Mouse (Mus musculus) gastrocnemius, adult 2 months (tissue): ENCODE results near the gene Rps5. TPM values are rescaled to one million over a fixed set of nuclear protein-coding genes. Genes with fewer than 3 reads are reported as not detected.
"Not testable (repeated sequence)": the region's sequence is repeated elsewhere in the genome, so short reads cannot be mapped to it uniquely, and the experiment has no call there.

Experiments
- DNase-seq: peaks from one replicate; pipeline ENCODE4 v3.0.0; 2022
- H3K27ac ChIP-seq: fragments of 200-600 bp; 2 replicates; pipeline ENCODE4 v1.8.1; 2022; ENCODE audit warnings: mild to moderate bottlenecking
- H3K4me3 ChIP-seq: fragments of 200-600 bp; 2 replicates; pipeline ENCODE4 v1.8.1; 2022; ENCODE audit warnings: mild to moderate bottlenecking, moderate library complexity
- CTCF ChIP-seq: fragments of 200-600 bp; IDR thresholded peaks from 2 replicates; pipeline ENCODE4 v1.8.1; 2022; ENCODE audit warnings: antibody characterized with exemption, mild to moderate bottlenecking, moderate library complexity
- intact Hi-C: fragments of 180-260 bp; cut with DNase I; formaldehyde crosslinking; loops from one replicate; pipeline ENCODE4 v1.15.1; 2025
- total RNA-seq, 2 experiments: library from RNA; stranded (reverse); gene quantifications; 2 replicates each; pipeline ENCODE4 v1.2.3; 2021

Rps5 gene
- total RNA-seq, 2 experiments from 2014 or later, result 574 to 617 TPM

DNA sequence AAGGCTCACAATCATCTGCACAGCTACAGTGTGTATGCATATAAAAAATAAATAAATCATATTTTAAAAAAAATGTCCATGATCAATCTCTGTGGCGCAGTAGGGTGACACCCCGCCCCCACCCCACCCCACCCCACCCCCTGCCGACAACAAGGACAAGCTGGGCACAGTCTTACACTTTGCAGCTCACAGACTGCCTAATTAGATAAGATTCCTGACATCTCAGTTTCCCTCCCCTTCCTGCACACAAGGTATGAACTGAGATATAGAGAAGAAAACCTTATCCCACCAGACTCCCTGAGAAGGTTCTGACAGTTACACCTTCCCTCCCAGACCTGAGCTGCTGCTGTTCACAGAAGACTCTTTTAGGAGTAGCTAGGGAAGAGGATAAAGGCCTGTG is 12.7 kb downstream of the Rps5 start:
- Histone ChIP-seq H3K4me3 (no peak overlapping the region), H3K27ac (no peak overlapping the region)
- intact Hi-C loops, result no loop called here
- DNase-seq, result no peak
- no peak for TF ChIP-seq CTCF

DNA sequence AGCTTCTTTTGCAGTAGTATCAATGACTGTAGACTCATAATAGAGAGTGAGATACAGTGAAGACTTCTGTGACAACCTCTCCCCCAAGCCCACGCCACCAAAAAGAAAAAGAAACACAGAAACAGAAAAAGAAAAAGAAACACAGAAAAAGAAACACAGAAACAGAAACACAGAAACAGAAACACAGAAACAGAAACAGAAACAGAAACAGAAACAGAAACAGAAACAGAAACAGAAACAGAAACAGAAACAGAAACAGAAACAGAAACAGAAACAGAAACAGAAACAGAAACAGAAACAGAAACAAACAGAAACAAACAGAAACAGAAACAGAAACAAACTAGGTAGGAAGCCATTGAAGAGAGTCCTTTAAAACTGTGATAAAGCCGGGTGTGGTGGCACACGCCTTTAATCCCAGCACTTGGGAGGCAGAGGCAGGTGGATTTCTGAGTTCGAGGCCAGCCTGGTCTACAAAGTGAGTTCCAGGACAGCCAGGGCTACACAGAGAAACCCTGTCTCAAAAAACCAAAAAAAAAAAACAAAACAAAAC is 15.2 kb downstream of the Rps5 start:
- intact Hi-C loops, DNase-seq, H3K27ac ChIP-seq, H3K4me3 ChIP-seq: not testable (repeated sequence)

DNA sequence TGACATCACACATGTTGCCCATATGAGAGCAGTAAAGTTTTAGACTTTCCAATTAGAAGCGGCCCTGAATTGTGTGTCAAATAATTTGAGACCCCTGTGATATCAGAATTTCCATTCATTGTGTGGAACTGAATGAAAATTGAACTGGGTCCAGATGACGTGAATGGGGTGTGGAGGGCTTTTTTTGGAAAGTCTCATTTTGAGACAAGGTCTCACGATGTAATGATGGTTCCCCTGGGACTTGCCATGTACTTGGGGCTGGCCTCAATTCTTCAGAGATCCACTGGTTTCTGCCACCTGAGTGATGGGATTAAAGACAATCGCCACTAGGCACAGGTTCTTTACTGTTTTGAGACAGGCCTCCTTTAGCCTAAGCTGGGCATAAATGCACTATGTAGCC is 18.5 kb downstream of the Rps5 start:
- intact Hi-C loops, result no loop called here
- no peak overlapping the region for H3K4me3 ChIP-seq
- TF ChIP-seq CTCF, result no peak

DNA sequence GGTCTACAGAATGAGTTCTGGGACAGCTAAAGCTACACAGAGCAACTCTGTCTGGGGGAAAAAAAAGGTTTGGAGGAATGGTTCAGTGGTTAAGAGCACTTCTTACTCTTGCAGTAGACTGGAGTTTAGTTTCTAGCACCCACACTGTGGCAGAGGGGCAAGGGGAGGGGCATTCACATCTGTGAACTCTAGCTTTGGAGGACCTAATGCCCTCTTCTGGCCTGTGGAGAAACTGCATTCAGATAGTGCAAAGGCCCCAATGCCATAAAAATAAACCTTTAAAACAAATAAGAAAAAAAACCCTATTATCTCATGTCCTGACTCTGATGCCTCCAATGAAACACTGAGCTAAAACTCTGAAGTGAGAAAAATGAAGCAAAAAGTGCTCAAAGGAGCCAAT is 21.4 kb downstream of the Rps5 start:
- no peak for DNase-seq
- Histone ChIP-seq H3K27ac (no peak overlapping the region), H3K4me3 (no peak overlapping the region)
- TF ChIP-seq CTCF, result peak; percentile 41
- intact Hi-C loops, result no loop called here

More for the DNA sequence above, 18.5 kb downstream of the Rps5 start:
- DNase-seq, result no peak
- H3K27ac ChIP-seq, result no peak overlapping the region

DNA sequence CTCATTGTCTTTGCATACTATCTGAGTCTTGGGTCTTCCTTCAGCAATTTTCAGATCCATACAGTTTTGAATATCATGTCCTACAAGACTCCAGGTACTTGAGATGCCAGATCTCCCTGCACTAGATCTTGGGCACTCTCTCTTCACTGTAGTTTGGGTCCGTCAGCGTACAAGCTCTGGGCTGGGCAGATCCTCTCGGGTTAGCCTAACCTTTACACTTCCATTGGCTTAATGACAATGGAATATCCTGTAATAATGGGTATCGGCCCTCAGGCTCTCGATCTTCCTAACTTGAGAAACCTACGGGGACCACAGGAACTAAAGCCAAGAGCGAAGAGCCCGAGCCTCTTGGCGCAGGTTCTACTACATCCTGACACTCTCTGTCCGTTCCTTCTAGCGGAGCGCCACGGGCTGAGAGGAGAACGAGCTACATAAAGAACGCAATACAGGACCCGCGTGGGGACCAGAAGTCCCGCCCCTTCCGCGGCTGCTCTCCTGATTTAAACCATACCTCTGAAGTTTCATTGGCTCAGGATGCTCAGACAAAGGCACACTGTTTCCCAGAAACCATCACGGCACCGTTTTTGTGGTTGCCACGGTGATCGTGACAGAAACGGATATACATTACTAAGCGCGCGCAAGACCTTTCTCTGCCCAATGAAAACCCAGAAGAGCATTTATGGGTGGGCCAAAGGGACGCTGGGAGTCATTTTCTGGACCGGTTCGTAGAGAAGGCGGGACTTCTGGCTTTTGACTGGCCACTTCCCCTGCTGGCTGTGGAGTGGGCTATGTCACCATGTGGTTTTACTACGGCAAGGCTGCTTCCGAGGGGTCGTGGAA is 27.2 kb downstream of the Rps5 start:
- no peak for TF ChIP-seq CTCF
- Histone ChIP-seq H3K27ac (peak overlapping the region; percentile 89), H3K4me3 (peak overlapping the region; percentile 89)
- intact Hi-C loops, result loop anchor here (1.0 to 2.0 kb wide), 2 partner anchors 27 to 52 kb away; partner anchors contain the start of genes Rps5 and Zscan22
- DNase-seq, result peak; percentile 90

DNA sequence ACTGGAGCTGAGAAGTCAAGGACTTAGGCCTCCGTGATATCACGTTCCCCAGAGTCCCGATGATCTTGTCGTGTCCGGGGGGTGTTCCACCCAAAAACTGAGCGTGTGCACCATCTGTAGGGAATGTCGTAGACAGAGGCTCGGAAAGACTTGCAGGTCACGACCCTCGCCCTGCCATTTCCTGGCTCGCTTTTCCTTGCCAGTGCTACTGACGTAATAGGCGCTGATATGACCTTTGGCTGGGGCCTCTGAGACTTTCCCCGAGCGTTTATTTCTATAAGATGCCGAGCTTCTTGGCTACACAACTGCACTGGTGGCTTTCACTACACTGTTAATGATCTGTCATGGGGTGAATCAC is 27.8 kb downstream of the Rps5 start:
- TF ChIP-seq CTCF, result no peak
- DNase-seq, result no peak
- Histone ChIP-seq H3K4me3 (peak overlapping the region; percentile 89), H3K27ac (peak overlapping the region; percentile 89)
- intact Hi-C loops, result loop anchor here (1.0 to 2.0 kb wide), 2 partner anchors 28 to 53 kb away; partner anchors contain the start of genes Rps5 and Zscan22

DNA sequence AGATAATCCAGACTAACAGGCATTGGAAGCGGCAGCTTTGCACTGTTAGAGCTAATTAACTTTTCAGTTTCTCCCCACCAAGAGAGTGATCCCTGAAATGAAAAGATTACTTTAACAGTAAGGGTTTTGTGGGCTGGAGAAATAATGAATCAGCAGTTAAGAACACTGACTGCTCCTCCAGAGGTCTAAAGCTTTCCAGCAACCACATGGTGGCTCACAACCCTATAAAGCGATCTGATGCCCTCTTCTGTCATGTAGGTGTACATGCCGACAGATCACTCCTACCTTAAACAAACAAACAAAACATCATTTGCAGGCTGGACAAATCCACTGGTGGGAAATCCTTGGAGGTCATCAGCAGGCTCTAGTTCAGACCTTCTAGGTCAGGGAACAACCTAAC is 32.8 kb downstream of the Rps5 start:
- Histone ChIP-seq H3K4me3 (no peak overlapping the region), H3K27ac (no peak overlapping the region)
- intact Hi-C loops, result no loop called here
- no peak for TF ChIP-seq CTCF
- no peak for DNase-seq

DNA sequence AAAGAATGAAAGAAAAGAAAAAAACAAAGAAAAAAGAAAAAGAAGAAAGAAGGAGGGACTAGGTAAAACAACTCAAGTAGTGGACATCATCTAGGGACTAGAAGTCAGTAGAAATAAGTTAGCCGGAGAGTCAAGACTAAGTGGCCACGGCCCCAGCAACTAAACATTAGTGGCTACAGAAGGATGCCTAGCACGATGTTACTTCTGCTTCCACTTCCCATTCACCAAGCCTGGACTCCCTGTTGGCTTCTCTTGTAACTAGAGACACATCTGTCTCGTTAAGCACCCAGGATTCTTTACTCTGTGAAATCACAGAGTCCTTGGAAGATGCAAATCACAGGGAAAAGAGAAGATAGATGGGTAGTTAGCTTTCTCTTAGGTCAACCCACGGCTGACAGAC is 35.4 kb downstream of the Rps5 start:
- DNase-seq, result no peak
- TF ChIP-seq CTCF, result no peak
- no peak overlapping the region for H3K4me3 ChIP-seq
- intact Hi-C loops, result no loop called here
- H3K27ac ChIP-seq, result no peak overlapping the region

DNA sequence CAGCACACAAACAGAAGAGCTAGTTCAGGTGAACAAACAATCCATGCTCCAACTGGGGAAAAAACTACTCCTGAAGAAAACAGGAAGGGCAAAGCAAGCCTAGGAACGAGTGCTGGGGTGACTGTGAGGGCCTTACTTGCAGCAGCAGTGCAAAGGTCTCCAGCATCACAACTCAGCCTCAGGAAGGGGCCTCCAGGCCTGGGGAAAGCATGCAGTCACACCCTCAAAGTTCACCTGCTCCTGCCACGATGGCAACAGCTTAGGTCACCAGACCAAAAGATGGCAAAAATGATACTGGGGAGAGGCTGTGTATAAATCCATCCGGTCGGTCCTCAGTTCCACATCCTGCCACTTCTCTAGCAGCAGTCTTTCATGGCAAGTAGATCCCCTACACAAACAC is 36.9 kb downstream of the Rps5 start:
- Histone ChIP-seq H3K27ac (no peak overlapping the region), H3K4me3 (no peak overlapping the region)
- DNase-seq, result no peak
- no peak for TF ChIP-seq CTCF
- intact Hi-C loops, result no loop called here

DNA sequence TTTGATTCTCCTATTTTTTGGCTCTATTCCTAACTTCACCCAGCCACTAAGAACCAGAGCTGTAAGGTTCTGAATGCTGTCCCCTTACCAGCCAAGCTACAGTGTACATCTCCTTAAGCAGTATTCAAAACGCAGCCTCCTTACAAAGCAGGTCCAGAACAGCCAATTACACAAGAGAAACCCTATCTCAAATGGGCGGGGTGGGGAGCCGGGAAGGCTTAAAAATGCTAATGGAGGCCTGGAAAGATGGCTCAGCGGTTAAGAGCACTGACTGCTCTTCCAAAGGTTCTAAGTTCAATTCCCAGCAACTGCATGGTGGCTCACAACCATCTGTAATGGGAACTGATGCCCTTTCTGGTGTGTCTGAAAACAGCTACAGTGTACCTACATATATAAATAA is 37.6 kb downstream of the Rps5 start:
- TF ChIP-seq CTCF, result no peak
- Histone ChIP-seq H3K27ac (no peak overlapping the region), H3K4me3 (no peak overlapping the region)
- no peak for DNase-seq
- intact Hi-C loops, result loop anchor here (5.0 kb wide), 1 partner anchor 37 kb away; the partner anchor contains the start of gene Rps5

DNA sequence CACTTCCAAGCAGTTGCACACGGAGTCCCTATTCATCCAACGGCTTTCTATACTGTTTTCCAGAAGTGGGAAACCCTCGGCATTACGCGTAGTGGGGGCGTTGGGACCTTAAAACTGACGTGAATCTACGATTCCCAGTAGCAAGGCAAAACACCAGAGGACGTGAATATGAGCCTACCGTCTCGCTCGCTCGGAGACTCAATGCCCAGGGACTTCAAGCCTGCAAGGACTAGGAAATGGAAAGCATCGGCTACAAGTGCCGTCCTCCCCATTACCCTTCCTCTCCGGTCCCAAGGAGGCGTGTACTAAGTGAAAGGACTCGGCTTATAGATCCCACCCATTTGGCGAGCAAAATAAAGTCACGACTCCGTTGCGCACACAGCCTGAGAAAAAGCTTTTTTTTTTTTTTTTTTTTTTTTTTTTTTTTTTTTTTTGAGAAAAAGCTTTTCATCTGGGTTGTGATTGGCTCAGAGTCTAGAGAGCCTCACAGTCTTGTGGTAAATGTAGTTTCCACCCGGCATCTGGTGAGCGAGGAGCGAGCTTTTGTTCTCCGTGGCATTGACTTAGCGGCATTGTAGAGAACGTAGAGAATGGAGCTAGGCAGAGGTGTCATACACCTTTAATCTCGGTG is 39.5 kb downstream of the Rps5 start:
- TF ChIP-seq CTCF, result no peak
- intact Hi-C loops, result loop anchor here (5.0 kb wide), 1 partner anchor 39 kb away; the partner anchor contains the start of gene Rps5
- peak; percentile 44 for DNase-seq
- Histone ChIP-seq H3K4me3 (peak overlapping the region; percentile 76), H3K27ac (peak overlapping the region; percentile 85)

DNA sequence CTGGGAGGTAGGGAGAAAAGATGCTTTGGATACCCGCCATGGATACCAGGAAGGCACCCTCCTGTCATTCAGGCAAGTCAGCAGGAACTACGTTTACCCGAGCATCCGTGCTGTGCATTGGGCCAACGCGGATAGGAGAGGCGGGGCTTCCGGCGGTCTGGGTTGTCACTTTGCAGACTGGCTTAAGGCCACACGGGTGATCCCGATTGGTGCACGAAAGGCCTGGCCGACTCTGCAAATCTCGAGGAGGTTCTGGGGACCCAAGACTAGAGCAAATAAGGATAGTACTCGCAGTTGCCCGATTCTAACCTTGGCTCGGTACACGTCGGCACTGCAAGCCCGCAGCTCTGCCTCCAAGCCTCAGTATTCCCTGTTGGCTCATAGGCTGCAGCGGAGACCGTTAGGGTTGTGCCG is 43.6 kb downstream of the Rps5 start, which contains the start of gene Zfp324:
Zfp324 (plus strand) TSS at position 161 of the 414 bp plus-strand sequence.
- Histone ChIP-seq H3K4me3 (peak within 1 kb of the TSS; percentile 98), H3K27ac (peak within 1 kb of the TSS; percentile 93)
- TF ChIP-seq CTCF, result no peak
- intact Hi-C loops, result no loop called here
- DNase-seq, result peak; percentile 95
